Mouse (Mus musculus) adipose tissue, adult 10 weeks (tissue): ENCODE results near the gene Rnf214. TPM values are rescaled to one million over a fixed set of nuclear protein-coding genes. Genes with fewer than 3 reads are reported as not detected.

Experiments
- polyA plus RNA-seq: library from polyadenylated mRNA; stranded (reverse); fragments of 350-450 nt; fragmentation: Illumina TruSeq; extraction: RNeasy Lipid Tissue Mini Kit (QIAGEN cat#74804); gene quantifications from one replicate; pipeline ENCODE4 v1.2.3, GENCODE M21; 2014; ENCODE audit warnings: low read depth, low replicate concordance

Gene Rnf214
- polyA plus RNA-seq: 19.1 TPM

DNA sequence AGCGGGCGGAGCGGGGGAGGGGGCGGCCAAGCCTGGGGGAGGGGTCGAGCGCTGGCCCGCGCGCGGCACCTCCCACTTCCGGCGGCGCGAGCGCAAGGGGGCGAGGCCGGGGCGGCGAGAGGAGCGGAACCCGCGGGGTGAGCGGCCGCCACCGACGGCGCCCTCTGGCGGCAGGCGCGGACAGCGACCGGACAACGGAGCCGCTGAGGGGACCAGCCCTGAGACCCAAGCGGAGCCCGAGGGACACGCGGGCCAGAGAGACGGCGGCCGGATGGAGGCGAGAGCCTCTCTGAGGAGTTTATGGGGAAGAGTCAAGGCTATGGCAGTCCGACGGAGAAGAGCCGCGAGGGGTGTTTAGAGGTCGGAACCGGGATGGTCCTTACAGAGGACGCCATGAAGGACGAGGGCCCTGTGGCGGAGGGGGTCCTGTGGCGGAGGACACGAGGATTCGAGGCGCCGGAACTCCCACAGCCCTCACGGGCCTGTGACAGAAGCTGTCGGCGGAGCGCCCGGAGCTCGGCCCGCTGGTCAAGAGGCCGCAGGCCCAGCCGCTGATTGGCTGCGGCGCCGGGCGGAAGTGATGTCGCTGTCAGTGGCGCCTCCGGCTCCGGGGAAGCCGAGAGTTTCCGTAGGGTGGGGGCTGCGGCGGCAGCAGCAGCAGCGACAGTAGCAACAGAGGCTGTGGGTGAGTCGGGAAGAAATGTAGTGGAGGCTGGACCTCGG lies at the start of gene Rnf214, which contains the start of gene Pcsk7:
TSS of gene Rnf214 (minus strand) at position 557 of the 723 bp plus-strand sequence.
TSS of gene Pcsk7 (plus strand) at position 143 of the 723 bp plus-strand sequence.

DNA sequence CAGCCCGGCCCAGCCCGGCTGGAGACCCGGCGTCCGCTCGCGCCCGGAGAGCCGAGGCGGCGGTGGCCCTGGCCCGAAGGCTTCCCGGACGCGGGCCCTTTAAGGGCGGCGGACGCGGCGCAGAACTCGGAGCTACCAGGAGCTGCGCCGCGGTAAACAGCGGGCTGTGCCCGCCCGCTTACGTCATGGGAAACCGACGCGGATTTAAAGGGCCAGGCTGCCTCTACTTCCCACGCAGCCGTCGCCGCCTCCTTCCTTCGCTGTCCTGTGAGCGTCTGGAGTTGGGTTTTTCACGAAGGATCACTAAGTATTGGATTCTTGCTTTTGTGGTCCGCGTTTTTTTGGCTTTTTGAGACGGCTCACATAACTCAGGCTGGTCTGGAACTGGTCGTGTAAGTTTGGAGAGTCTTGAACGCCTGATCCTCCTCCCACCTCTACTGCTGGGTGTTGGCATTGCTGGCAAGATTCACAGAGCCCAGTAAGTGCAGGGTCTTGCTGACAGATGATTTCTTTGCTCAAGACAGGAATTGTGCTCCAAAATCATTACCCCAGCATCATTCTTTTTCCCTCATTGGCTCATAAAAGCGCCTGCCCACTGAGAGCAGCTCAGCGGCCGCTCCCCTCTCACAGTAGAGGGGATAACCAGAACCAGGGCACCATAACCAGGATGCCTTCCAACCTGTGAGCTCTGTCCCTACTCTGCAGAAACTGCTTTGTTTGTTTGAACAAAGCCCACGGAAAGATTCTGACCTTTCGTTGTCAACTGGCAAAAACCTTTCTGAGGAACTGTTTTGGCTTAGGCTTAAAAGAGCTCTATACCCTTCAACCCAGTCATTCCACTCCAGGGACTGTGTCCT lies 48.6 kb upstream of the Rnf214 start, which contains the start of gene Sidt2:
TSS of gene Sidt2 (minus strand) at position 152 of the 857 bp plus-strand sequence.

DNA sequence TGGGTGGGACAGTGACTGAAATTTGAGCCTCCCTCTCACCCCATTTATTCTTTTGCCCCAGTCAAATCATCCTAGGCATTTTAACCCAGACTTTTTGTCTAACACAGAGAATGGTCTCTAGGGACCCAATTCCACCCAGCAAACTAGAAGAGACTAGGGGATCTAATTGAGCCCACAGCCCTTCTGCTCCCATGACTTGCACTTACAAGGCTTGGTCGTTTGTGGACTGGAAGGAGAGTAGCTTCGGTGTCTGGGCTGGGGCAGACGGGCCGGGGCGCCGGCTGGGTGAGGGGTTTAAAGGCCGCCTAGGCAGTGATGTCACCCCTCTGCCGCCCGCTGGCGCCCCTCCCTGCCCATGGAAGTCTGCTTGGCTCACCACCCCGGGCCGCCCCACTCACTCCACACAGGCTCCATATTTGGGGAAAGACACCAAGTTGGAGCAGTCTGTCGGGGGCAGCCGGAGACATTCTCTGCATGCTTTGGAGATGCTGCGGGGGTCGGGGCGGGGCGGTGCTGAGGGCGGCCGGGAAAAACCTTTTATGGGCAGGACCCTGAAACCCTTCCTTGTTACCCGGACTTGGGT lies 29.0 kb upstream of the Rnf214 start, which contains the start of gene Tagln:
TSS of gene Tagln (minus strand) at position 431 of the 583 bp plus-strand sequence.

DNA sequence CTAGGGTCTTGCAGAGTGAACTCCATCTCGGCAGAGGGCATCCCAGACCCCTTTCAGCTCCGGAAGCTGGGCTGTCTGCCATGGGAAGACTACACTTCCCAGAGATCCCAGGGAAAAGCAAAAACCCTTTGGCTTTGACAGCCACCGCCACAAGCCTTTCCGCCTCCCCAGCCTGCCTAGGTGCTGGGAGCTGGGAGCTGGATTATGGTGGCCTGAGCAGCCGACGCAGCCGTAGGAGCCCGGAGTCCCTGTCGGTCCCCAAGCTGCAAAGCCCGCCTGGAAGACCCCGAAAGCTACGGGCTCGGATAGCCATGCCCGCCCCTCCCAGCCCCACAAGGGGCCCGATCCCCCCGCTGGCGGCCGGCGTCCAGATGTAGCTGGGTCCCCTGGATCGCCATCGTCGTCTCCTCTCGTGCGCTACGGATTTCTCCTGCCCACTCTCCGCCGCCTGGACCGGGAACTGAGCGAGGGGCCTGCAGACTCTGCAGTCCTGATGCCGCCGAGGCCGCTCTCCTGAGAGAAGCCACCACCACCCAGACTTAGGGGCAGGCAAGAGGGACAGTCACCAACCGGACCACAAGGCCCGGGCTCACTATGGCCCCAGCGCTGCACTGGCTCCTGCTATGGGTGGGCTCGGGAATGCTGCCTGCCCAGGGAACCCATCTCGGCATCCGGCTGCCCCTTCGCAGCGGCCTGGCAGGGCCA lies 68.1 kb downstream of the Rnf214 start, which contains the start of gene Bace1:
TSS of gene Bace1 (plus strand) at position 147 of the 705 bp plus-strand sequence.

DNA sequence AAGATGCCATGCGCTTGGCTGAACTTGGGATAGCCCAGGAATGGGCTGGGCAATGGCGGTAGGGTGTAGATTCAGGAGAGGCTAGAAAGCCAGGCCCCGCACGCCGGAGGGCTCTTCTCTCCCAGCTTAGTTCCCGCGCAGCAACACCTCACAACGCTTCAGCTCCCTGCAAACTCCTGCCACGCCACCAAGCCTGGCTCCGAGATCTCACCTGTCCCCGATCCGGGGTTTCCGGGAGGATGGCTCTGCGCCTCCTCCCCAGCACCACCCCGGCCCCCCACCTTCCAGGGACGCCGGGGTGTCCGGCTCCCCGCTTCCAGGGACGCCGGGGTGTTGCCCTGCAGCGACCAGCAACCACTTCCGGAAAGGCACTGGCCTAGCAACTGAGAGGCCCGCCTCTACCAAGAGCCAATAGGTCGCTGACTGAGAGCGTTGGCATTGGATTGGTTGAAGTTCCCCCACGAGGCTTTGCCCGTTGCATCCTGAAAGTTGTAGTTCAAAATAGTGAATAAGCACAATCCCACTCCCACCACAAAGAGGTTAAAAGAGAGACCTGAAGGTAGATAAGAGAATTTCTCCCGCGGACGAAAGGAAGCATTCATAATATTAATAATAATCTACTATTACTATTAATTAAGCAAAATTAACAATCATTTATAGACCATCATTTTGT lies 78.3 kb downstream of the Rnf214 start, which contains the start of gene Cep164:
TSS of gene Cep164 (minus strand) at position 401 of the 673 bp plus-strand sequence.

Other genes with a start within 250 kb of the Rnf214 start
- gene Cep164, start 78.2 kb downstream of the Rnf214 start, polyA plus RNA-seq: 27.6 TPM
- gene Bace1, start 68.3 kb downstream of the Rnf214 start, polyA plus RNA-seq: 15.7 TPM
- 26.4 TPM for gene Pcsk7, start 414 bp downstream of the Rnf214 start, polyA plus RNA-seq
- gene Tagln, start 29.1 kb upstream of the Rnf214 start, polyA plus RNA-seq: 199 TPM
- 142 TPM for gene Sidt2, start 48.3 kb upstream of the Rnf214 start, polyA plus RNA-seq
- 48.7 TPM for gene Pafah1b2, start 105.8 kb upstream of the Rnf214 start, polyA plus RNA-seq
- 23.2 TPM for gene Sik3, start 105.9 kb upstream of the Rnf214 start, polyA plus RNA-seq